24 mouse cellular contexts compared by ENCODE assay signal in genomic region chr3:19455838-19456448, GRCm38 (mm10).
"Had no signal": no experiment of that assay in that cellular context is flagged by ENCODE, and none has a peak within 500 bp of the region (broad histone marks: within the 10 kb centered on the region; RNA-seq: fewer than 3 reads in every experiment).

No protein-coding gene starts in this region.

- H3K4me1 ChIP-seq: limb, embryonic 12.5 days; limb, embryonic 15.5 days; midbrain, embryonic 12.5 days; midbrain, embryonic 15.5 days; neural tube, embryonic 12.5 days; neural tube, embryonic 15.5 days had no signal

- H3K27ac ChIP-seq: left cerebral cortex, adult 2 months; limb, embryonic 12.5 days; limb, embryonic 15.5 days; liver, embryonic 14.5 days; macrophage; midbrain, embryonic 12.5 days; midbrain, embryonic 15.5 days; neural tube, embryonic 12.5 days; neural tube, embryonic 15.5 days had no signal

- H3K4me3 ChIP-seq: left cerebral cortex, adult 2 months; limb, embryonic 12.5 days; limb, embryonic 15.5 days; midbrain, embryonic 12.5 days; midbrain, embryonic 15.5 days; neural tube, embryonic 12.5 days; neural tube, embryonic 15.5 days had no signal

- DNase-seq: kidney, adult 2 months; kidney, postnatal 4 days; layer of hippocampus, adult 9-11 months; left cerebral cortex, postnatal 4 days; liver, postnatal 0 days; lung, embryonic 14.5 days; right cerebral cortex, adult 18-20 months; right cerebral cortex, postnatal 14 days; right cerebral cortex, postnatal 4 days; thymus, adult 2 months; thymus, postnatal 14 days; thymus, postnatal 4 days had no signal

- H3K9me3 ChIP-seq: limb, embryonic 12.5 days; limb, embryonic 15.5 days; midbrain, embryonic 12.5 days; midbrain, embryonic 15.5 days; neural tube, embryonic 12.5 days; neural tube, embryonic 15.5 days had no signal

- H3K36me3 ChIP-seq: limb, embryonic 12.5 days; limb, embryonic 15.5 days; midbrain, embryonic 12.5 days; midbrain, embryonic 15.5 days; neural tube, embryonic 12.5 days; neural tube, embryonic 15.5 days had no signal

- H3K9ac ChIP-seq: limb, embryonic 12.5 days; limb, embryonic 15.5 days; liver, embryonic 14.5 days; liver, postnatal 0 days; lung, embryonic 14.5 days; midbrain, embryonic 12.5 days; midbrain, embryonic 15.5 days; neural tube, embryonic 12.5 days; neural tube, embryonic 15.5 days had no signal

- ATAC-seq: intestine, embryonic 16.5 days; liver, postnatal 0 days; lung, postnatal 0 days; midbrain, embryonic 15.5 days had no signal

- H3K27me3 ChIP-seq: limb, embryonic 12.5 days; limb, embryonic 15.5 days; midbrain, embryonic 12.5 days; midbrain, embryonic 15.5 days; neural tube, embryonic 12.5 days; neural tube, embryonic 15.5 days had no signal

- H3K4me2 ChIP-seq: limb, embryonic 12.5 days; limb, embryonic 15.5 days; liver, embryonic 11.5 days; lung, embryonic 14.5 days; midbrain, embryonic 12.5 days; midbrain, embryonic 15.5 days; neural tube, embryonic 12.5 days; neural tube, embryonic 15.5 days had no signal
